Mouse (Mus musculus): ENCODE data around the gene Hist4h4. TPM values are rescaled to one million over a fixed set of nuclear protein-coding genes. Genes with fewer than 3 reads are reported as not detected.

Hist4h4 gene
- 10 to 100 TPM; 10.4 to 11.5 TPM for total RNA-seq (2021)

GRCm38 (mm10) chr6:136803739-136804633 is at the start of gene Hist4h4:
TSS of gene Hist4h4 (minus strand) at chr6:136804415.
- peak; percentile 94 to 97 for DNase-seq

- no peak for DNase-seq
These were observed 48.5 kb upstream of the Hist4h4 start for GRCm38 (mm10) chr6:136852762-136853161.

DNA sequence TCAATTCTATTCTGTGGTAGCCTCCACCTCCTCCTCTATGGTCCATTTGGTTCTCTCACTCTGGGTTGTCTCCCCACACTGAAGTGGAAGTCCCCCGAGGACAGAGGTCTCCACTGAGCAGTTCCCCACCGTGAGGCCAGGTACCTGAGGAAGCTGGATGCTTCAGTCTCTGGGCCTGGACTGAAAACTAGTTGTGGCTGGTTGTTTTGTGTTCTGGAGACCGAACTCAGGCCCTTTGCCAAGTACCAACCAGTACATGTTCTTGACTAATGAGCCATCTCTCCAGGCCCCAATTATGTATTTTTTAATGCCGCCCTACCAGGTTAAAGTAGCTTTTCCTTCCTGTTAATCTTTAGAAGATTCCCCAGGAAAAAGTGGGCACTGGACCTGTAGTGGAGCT is 48.1 kb upstream of the Hist4h4 start:
- no peak for DNase-seq

DNA sequence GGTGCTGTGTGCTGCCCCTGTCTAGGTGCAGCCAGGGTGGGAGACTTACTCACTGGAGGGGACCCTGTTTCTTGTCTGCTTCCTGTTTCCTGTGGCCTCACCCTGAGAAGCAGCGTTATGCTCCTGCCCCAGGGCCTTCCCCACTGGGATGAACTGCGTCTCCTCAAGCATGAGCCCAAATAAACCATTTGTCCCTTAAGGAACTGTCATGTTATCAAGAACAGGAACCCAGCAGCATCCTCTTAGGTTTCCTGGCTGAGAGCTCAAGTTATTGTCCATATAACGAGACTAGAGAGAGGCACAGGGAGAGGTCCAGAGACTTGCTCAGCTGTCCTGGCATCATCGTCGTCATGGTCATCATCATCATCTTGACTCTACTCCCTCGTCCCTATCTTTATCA is 46.1 kb upstream of the Hist4h4 start:
- DNase-seq, result no peak

- DNase-seq, result no peak
These were observed 44.8 kb upstream of the Hist4h4 start for GRCm38 (mm10) chr6:136848971-136849370.

- DNase-seq, result no peak
These were observed 44.2 kb upstream of the Hist4h4 start for GRCm38 (mm10) chr6:136848399-136848798.

DNA sequence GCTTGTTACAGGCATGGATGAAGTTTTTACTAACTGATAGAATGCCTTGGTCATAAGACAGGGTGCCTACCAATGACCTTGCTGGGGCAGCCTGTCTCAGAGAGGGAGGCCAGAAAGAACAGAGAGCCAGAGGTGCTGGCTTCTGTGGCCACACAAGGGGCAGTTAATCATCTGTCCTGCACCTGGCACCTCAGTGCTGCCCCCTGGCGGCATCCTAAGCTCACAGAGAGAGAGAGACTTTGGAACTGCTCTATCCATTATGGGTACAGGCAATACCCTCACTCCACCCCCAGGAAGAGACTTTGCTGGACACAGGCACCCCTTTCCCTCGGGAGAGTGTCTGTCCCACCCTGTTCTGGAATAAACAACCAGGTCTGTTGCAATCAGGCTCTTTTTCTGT is 43.6 kb upstream of the Hist4h4 start:
- DNase-seq, result no peak

DNA sequence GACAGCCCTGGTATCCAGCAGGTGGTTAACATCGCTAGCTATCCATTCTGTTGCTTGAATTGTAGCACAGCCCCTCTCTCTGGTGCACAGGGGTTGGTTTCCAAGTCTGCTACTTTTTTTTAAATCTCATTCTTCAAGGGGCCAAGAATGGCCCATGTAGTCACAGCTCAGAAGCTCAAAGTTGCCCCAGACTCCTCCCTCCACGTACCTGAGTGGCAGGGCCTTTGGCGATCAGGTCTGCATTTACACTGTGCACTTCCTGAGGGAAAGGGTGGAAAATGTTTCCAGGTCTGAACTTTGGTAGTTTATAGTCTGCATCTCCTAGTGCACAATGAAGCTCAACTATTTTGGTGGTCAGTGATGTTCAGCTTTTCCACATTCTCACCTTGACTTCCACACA is 43.1 kb upstream of the Hist4h4 start:
- DNase-seq, result no peak

- no peak for DNase-seq
These were observed 41.7 kb upstream of the Hist4h4 start for GRCm38 (mm10) chr6:136845706-136846480.

GRCm38 (mm10) chr6:136844903-136845302 is 40.7 kb upstream of the Hist4h4 start:
- DNase-seq, result no peak

DNA sequence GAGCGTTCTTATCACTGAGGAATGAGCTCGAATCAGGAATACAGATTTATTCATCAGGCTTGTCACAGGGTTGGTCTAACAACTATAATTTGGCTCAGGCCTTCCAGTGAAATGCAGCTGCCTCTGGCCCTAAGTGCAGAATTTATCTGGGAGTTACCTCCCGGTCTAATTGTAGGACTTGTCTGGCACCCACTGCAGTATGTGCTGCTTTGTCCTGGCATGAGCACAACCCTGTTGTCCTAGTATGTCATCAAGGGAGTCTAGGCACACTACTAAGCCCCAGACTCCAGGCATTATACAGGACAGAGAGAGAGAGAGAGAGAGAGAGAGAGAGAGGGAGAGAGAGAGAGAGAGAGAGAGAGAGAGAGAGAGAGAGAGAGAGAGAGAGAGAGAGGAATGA is 33.1 kb upstream of the Hist4h4 start:
- no peak for DNase-seq

GRCm38 (mm10) chr6:136835352-136835751 is 31.1 kb upstream of the Hist4h4 start, which contains the start of gene Smco3:
TSS of gene Smco3 (minus strand) at chr6:136835452.
- DNase-seq, result no peak

GRCm38 (mm10) chr6:136831712-136832111 is 27.5 kb upstream of the Hist4h4 start:
- no peak for DNase-seq

GRCm38 (mm10) chr6:136828681-136829080 is 24.5 kb upstream of the Hist4h4 start:
- DNase-seq, result no peak

GRCm38 (mm10) chr6:136827881-136828561 is 23.8 kb upstream of the Hist4h4 start, which contains the start of gene Wbp11:
TSS of gene Wbp11 (minus strand) at chr6:136828233.
- peak; percentile 95 to 96 for DNase-seq

GRCm38 (mm10) chr6:136827516-136827880 is 23.3 kb upstream of the Hist4h4 start, which contains the start of gene BC049715:
TSS of gene BC049715 (plus strand) at chr6:136827626.
- no peak for DNase-seq

DNA sequence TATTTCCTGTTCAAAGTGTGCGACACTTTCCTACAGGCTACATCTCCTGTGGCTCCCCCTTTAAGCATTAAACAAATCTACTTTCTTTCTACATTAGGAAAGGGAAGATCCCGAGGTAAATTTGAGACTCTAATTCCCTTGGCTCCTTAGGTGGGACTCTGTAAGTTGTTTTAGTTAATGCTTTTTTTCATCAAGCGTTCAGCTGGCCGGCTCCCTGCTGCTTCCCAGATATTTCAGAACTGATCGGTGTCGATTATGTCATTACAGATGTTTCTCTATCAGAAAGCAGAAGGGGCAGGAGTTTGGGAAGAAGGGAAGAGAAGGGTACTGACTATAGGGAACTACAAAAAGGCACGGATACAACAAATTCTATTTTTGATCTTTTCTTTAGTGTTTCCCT is 22.9 kb upstream of the Hist4h4 start:
- DNase-seq, result no peak

GRCm38 (mm10) chr6:136824987-136825386 is 20.8 kb upstream of the Hist4h4 start:
- no peak for DNase-seq

GRCm38 (mm10) chr6:136821086-136821485 is 16.9 kb upstream of the Hist4h4 start:
- DNase-seq, result no peak

- DNase-seq, result no peak
These were observed 16.2 kb upstream of the Hist4h4 start for GRCm38 (mm10) chr6:136820381-136820780.

GRCm38 (mm10) chr6:136817549-136817948 is 13.3 kb upstream of the Hist4h4 start:
- DNase-seq, result peak; percentile 80 to 85

DNA sequence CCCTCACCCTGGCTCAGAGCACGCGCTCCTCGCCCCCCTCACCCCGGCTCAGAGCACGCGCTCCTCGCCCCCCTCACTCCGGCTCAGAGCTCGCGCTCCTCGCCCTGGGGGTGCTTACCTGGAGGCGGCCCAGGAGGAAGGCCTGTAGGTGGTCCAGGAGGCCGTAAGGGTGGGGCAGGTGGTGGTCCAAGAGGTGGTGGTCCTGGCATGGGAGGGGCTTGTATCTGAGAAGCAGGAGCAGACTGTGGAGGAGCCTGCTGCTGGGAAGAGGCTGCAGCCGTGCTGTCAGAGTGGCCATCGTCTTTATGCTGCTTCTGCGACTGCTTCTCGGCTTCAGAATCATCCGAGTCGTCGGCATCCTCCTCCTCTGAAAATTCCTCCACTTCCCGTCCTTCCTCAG is 12.6 kb upstream of the Hist4h4 start:
- no peak for DNase-seq

GRCm38 (mm10) chr6:136815381-136815780 is 11.2 kb upstream of the Hist4h4 start:
- DNase-seq, result no peak

Measured in layer of hippocampus, postnatal 36 days (tissue).